Mouse (Mus musculus): Measurements from ENCODE around the gene Nup188. TPM values are rescaled to one million over a fixed set of nuclear protein-coding genes. Genes with fewer than 3 reads are reported as not detected.

Gene Nup188
- total RNA-seq, 2 experiments from 2014 or later, result 21.7 to 34.3 TPM

DNA sequence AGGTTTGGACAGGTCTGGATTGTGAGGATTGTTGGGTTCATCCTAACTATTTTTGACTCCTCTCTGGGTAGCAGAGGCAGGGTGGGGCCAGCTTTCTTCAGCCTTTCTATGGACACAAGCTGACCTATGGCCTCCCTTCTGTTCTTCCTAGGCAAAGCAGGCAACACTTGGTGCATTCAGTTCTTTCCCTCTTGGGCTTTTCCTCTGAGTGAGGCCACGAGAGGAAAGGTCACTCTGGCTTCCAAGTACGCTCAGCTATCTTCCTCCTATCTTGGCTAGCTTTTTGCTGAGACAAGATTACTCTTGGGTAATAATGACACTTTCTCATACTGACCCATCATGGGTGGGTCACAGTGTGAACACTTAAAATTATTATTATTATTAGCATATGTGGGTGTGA is 3.0 kb upstream of the Nup188 start:
- no peak for ATAC-seq (replicated peaks; ENCODE audit: poor library complexity)

- ATAC-seq (replicated peaks; ENCODE audit: poor library complexity), result no peak
Measured at GRCm38 (mm10) chr2:30285004-30285403, 1.2 kb upstream of the Nup188 start.

GRCm38 (mm10) chr2:30285416-30286181 is 598 bp upstream of the Nup188 start:
- peak; percentile 36 for ATAC-seq (replicated peaks; ENCODE audit: poor library complexity)

GRCm38 (mm10) chr2:30287027-30287373 is 803 bp downstream of the Nup188 start:
- peak; percentile 24; the same call in 1 of the 2 replicates for ATAC-seq (replicated peaks; ENCODE audit: poor library complexity)

DNA sequence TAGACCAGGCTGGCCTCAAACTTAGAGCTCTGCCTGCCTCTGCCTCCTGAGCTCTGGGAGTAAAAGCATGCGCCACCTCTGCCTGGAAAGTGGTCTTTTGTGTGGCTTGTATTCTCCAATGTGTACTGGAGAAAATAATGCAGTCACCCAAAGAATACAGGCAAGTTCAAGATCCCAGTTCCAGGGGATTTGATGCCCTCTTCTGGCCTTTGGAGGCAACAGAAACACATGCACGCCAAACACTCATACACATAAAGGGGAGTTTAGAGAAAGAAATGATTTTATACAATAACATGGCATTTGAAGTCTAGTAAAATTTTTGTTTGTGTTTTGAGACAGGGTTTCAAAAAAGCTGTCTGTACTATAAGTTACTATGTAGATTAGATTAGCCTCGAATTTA is 13.3 kb downstream of the Nup188 start:
- ATAC-seq (replicated peaks; ENCODE audit: poor library complexity), result no peak

GRCm38 (mm10) chr2:30299966-30300365 is 13.8 kb downstream of the Nup188 start:
- ATAC-seq (replicated peaks; ENCODE audit: poor library complexity), result no peak

DNA sequence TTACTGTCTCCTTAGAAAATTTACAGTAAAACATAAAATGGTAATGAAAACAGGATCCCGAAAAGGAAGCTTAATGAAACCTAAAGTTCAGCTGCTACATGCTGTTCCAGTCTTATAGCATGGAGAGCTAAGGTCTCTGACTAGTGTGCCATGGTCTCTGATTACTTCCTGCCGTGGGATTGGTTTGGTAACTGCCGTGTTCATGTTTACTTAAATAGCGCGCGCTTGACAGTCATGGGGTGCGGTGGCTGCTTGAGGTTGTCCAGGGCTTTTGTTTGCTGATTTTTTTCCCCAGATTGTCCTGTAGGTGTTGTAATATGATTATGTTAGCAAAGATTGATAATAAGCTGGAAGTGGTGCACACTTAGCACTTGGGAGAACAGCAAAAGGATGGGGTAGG is 19.9 kb downstream of the Nup188 start:
- no peak for ATAC-seq (replicated peaks; ENCODE audit: poor library complexity)

DNA sequence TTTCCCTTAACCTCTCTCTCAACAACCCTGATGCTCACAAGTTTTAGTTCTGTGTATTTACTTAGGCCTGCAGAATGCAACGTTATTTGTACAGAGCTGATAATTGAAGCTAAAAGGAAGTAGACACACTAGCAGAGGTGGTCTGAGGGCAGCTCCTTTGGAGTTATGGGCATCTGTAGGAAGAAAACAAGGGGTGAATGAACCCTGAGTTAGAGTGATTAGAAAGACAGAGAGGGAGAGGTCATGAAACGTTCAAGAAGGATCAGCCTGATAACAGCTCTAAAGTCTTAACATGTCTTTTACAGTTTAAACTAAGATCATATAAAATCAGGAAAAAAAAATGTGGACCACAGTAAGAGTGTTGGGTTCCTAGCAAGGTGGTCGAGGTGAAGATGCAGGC is 23.2 kb downstream of the Nup188 start:
- ATAC-seq (replicated peaks; ENCODE audit: poor library complexity), result peak; percentile 93

- no peak for ATAC-seq (replicated peaks; ENCODE audit: poor library complexity)
Measured at GRCm38 (mm10) chr2:30311481-30311880, 25.3 kb downstream of the Nup188 start.

DNA sequence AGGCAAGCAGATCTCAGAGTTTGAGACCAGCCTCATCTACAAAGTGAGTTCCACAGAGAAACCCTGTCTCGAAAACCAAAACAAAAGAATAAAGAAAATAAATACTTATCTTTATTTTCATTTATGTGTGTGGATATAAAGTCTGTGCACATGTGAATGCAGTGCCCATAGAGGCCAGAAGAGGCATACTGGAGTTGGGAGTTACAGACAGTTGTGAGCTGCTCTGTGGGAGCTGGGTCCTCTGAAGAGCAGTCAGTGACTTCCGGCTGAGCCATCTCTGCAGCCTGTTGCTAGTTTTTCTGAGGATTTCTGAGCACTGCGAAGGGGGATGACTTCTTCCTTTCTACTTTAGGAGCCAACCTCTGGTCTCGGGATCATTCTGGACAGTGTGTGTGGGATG is 29.9 kb downstream of the Nup188 start:
- peak; percentile 65 for ATAC-seq (replicated peaks; ENCODE audit: poor library complexity)

GRCm38 (mm10) chr2:30316955-30317354 is 30.8 kb downstream of the Nup188 start:
- ATAC-seq (replicated peaks; ENCODE audit: poor library complexity), result no peak

DNA sequence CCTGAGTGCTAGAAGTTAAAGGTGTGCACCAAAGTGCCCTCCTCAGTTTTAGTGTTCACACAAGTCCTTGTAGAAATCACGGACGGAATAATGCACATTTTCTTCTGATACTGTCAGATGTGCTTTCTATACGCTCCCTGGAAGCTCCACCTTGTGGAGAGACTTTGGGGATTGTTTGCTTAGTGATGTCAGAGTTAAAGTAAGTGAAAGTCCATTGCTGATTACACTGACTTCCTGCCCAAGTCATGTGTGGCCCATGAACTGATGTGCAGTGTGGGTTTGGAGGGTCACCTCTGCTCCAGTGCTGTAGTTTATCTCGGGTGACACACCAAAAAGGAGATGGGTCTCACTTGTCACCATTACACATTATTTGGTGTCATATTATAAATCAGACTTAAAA is 33.1 kb downstream of the Nup188 start:
- ATAC-seq (replicated peaks; ENCODE audit: poor library complexity), result no peak

GRCm38 (mm10) chr2:30323111-30323510 is 36.9 kb downstream of the Nup188 start:
- ATAC-seq (replicated peaks; ENCODE audit: poor library complexity), result no peak

GRCm38 (mm10) chr2:30325296-30325695 is 39.1 kb downstream of the Nup188 start:
- no peak for ATAC-seq (replicated peaks; ENCODE audit: poor library complexity)

DNA sequence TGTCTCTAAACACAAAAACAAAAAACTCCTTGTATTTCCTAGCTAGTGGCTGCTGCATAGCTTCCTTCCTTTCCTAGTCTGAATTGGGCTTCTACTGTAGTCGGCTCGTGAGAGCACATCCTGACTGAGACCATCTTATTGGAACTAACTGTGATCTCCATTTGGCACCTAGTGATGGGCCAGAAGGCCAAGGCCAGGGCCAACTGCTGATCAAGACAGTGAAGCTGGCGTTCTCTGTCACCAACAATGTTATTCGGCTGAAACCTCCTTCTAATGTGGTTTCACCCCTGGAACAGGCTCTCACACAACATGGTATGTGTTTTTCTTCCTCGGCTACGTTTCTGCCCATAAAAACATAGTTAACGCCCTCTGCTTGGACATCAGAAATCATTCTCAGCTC is 41.1 kb downstream of the Nup188 start:
- no peak for ATAC-seq (replicated peaks; ENCODE audit: poor library complexity)

DNA sequence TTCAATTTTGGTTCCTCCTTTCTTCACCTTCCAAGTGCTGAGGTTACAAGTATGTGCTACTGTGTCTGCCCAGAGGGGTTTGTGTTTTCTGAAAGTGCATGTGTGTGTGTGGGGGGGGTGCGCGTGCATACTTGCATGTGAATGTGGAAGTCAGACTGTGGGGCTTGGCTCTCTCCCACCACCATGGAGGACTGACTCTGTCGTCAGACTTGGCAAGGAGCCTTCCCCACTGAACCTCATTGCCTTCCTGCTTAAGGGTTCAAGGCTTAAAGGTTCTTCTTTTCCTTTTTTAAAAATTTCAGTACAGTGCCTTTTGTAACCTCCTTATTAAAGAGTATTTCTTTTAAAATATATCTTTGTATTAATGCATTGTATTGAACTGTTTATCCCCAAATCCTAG is 42.6 kb downstream of the Nup188 start:
- ATAC-seq (replicated peaks; ENCODE audit: poor library complexity), result no peak

DNA sequence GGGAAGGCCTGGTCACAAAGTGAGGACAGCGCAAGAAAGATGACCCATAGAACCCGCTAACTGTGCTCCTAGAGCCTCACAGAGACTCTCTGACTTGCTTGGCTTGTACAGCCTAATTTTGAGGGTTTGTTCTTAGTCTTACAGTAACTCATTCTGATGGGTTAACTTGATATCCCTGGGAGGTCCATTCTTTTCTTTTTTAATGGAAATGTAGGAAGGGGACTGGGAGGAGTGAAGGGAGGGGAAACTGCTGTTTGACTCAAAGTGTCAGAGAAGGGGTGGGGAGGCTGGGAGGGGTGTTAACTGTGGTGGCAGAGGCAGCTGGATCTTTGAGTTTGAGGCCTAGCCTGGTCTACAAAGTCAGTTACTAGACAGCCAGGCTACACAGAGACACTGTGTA is 49.1 kb downstream of the Nup188 start:
- ATAC-seq (replicated peaks; ENCODE audit: poor library complexity), result no peak

- no peak for ATAC-seq (replicated peaks; ENCODE audit: poor library complexity)
Measured at GRCm38 (mm10) chr2:30336174-30336915, 50.1 kb downstream of the Nup188 start.

DNA sequence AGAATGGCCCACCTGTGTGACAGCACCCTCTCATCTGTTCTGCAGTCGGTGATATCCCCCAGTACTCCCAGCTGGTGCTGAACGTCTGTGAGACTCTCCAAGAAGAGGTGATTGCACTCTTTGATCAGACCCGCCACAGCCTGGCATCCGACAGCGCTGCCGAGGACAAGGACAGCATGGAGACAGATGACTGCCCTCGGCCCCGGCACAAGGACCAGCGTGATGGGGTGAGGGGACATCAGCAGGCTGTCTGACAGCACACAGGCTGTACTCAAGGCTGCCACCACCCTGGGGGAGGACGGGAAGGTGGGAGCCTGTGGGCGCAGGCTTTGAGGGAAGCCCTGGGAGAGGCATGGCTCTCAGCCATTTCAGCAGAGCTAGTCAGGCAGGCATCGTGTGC is 51.0 kb downstream of the Nup188 start:
- no peak for ATAC-seq (replicated peaks; ENCODE audit: poor library complexity)

- no peak for ATAC-seq (replicated peaks; ENCODE audit: poor library complexity)
Measured at GRCm38 (mm10) chr2:30342061-30342460, 55.9 kb downstream of the Nup188 start.

GRCm38 (mm10) chr2:30342544-30342943 is 56.3 kb downstream of the Nup188 start:
- no peak for ATAC-seq (replicated peaks; ENCODE audit: poor library complexity)

DNA sequence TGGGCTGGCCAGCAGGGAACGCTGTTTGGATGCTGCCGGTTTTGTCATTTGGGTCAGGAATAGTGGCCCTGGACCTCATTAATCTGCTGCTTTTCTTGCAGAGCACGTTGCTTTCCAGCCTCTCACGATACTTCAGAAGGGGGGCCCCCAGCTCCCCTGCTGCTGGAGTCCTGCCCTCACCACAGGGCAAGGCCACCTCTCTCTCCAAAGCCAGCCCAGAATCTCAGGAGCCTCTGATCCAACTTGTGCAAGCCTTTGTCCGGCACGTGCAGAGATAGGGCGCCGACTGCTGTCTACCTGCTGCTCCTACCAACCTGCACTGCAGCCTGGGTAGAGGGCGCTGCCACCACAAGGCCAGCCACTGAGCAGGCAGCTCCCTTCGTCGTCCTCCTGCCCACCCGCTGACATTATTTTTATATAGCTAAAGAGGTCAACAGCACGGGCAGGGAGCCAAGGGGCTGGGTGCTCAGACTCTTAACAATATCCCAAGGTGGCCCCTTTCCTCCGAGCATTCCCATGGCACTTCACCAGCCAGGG is 57.5 kb downstream of the Nup188 start:
- ATAC-seq (replicated peaks; ENCODE audit: poor library complexity), result no peak

All from megakaryocyte progenitor cell, adult 5-6 weeks (primary cell).